Mouse (Mus musculus): Measurements from ENCODE around the gene Pla2g12a. TPM values are rescaled to one million over a fixed set of nuclear protein-coding genes. Genes with fewer than 3 reads are reported as not detected.

Pla2g12a gene
- 58.8 and 61.0 TPM in 2 replicates for polyA plus RNA-seq (2014; fragmentation: Nextera tagmentation; extraction: Ambion mirVana)

- ATAC-seq (replicated peaks; ENCODE audit: insufficient number of reproducible peaks, low FRiP score, low TSS enrichment): peak; percentile 87
- no peaks in the 10 kb centered on the region for H3K36me3 ChIP-seq (ENCODE audit: control insufficient read depth, insufficient read depth, low read length)
- H3K9ac ChIP-seq (ENCODE audit: low read depth, low read length): peak within 1 kb of the TSS; percentile 77
- WGBS (ENCODE audit: insufficient replicate concordance): 1% methylated on average over 60 of the region's 66 CpGs
- no peaks in the 10 kb centered on the region for H3K27me3 ChIP-seq (ENCODE audit: control insufficient read depth, insufficient read depth, low read length)
- peaks cover 4% of the 10 kb centered on the region; the same call in 1 of the 2 replicates for H3K4me1 ChIP-seq (ENCODE audit: control insufficient read depth, insufficient read depth, low read length)
- H3K4me2 ChIP-seq: peak within 1 kb of the TSS; percentile 83
- peak within 1 kb of the TSS; percentile 71 for H3K27ac ChIP-seq (ENCODE audit: low read depth, low read length)
- peak within 1 kb of the TSS; percentile 76 for H3K4me3 ChIP-seq (ENCODE audit: low read depth, low read length)
- no peaks in the 10 kb centered on the region for H3K9me3 ChIP-seq (replicated peaks; ENCODE audit: control insufficient read depth, low read length)
Measured at GRCm38 (mm10) chr3:129878405-129879021, at the start of gene Pla2g12a. TSS of gene Pla2g12a (plus strand) at chr3:129878606.

DNA sequence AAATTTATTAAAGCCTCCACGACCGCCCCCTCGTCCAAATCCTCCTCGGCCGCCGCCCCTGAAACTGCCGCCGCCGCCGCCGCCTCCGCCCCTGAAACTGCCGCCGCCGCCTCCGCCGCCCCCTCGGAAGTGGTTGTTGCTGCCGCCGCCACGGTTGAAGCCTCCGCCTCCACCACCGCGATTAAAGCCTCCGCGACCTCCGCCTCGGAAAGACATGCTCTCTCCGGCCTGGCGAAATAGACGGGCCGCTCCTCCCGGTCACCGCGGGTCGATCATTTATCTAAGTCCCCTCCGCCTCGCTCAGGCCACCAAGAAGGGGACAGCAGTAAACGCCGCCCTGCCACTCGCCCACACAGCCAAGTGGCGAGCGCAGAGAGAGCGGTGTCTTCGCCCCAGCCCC is 47.8 kb upstream of the Pla2g12a start:
- peak overlapping the region; percentile 82 for H3K4me3 ChIP-seq (ENCODE audit: low read depth, low read length)
- H3K4me1 ChIP-seq (ENCODE audit: control insufficient read depth, insufficient read depth, low read length): peaks cover 10% of the 10 kb centered on the region
- H3K4me2 ChIP-seq: peak overlapping the region; percentile 76
- H3K27me3 ChIP-seq (ENCODE audit: control insufficient read depth, insufficient read depth, low read length): no peaks in the 10 kb centered on the region
- H3K9ac ChIP-seq (ENCODE audit: low read depth, low read length): peak overlapping the region; percentile 85
- H3K27ac ChIP-seq (ENCODE audit: low read depth, low read length): peak overlapping the region; percentile 84
- ATAC-seq (replicated peaks; ENCODE audit: insufficient number of reproducible peaks, low FRiP score, low TSS enrichment): no peak
- H3K36me3 ChIP-seq (ENCODE audit: control insufficient read depth, insufficient read depth, low read length): peaks cover 6% of the 10 kb centered on the region; the same call in 1 of the 2 replicates
- 1% methylated on average over 37 of the region's 45 CpGs for WGBS (ENCODE audit: insufficient replicate concordance)
- no peaks in the 10 kb centered on the region for H3K9me3 ChIP-seq (replicated peaks; ENCODE audit: control insufficient read depth, low read length)

DNA sequence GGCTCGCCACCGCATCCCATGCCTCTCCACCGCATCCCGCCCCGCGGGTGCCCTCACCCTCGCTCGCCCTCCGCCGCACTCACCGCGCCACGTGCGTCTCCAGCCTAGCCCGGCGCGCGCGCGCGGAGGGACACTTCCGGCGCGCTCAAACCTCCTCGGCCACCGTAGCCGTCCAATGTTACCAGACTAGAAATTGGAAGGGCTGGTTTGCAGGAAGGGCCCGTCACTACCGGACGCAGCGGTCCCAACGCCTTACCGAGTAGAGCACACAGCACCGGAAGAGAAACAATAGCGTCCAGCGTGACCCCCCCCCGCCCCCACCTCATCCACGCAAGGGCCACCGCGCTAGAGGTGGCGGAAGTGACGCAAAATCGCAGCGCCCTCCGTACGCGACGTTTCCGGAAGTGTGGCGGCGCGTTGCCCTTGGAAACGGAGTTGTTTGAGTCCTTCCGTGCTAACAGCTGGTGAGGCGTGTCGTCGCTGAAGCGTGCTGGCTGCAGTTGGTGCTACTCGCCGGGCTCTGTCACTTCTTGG is 47.3 kb upstream of the Pla2g12a start, which contains the start of gene Gar1:
Gene Gar1, minus strand, starts transcription at position 362 of the 534 bp plus-strand sequence.
- no peaks in the 10 kb centered on the region for H3K27me3 ChIP-seq (ENCODE audit: control insufficient read depth, insufficient read depth, low read length)
- peak within 1 kb of the TSS; percentile 84 for H3K27ac ChIP-seq (ENCODE audit: low read depth, low read length)
- peaks cover 3% of the 10 kb centered on the region; the same call in 1 of the 2 replicates for H3K36me3 ChIP-seq (ENCODE audit: control insufficient read depth, insufficient read depth, low read length)
- peak within 1 kb of the TSS; percentile 82 for H3K4me3 ChIP-seq (ENCODE audit: low read depth, low read length)
- H3K9me3 ChIP-seq (replicated peaks; ENCODE audit: control insufficient read depth, low read length): no peaks in the 10 kb centered on the region
- under 1% methylated on average over 57 of the region's 60 CpGs for WGBS (ENCODE audit: insufficient replicate concordance)
- peak within 1 kb of the TSS; percentile 76 for H3K4me2 ChIP-seq
- H3K9ac ChIP-seq (ENCODE audit: low read depth, low read length): peak within 1 kb of the TSS; percentile 85
- H3K4me1 ChIP-seq (ENCODE audit: control insufficient read depth, insufficient read depth, low read length): peaks cover 12% of the 10 kb centered on the region
- ATAC-seq (replicated peaks; ENCODE audit: insufficient number of reproducible peaks, low FRiP score, low TSS enrichment): peak; percentile 90

GRCm38 (mm10) chr3:129835388-129835934 is 42.9 kb upstream of the Pla2g12a start, which contains the start of gene Cfi:
TSS of gene Cfi (plus strand) at chr3:129835884.
- no peak within 1 kb of the TSS for H3K4me3 ChIP-seq (ENCODE audit: low read depth, low read length)

GRCm38 (mm10) chr3:129836051-129836697 is 42.2 kb upstream of the Pla2g12a start:
- Histone ChIP-seq H3K9me3 (replicated peaks; ENCODE audit: control insufficient read depth, low read length) (no peaks in the 10 kb centered on the region), H3K27ac (ENCODE audit: low read depth, low read length) (peak overlapping the region; percentile 69; the same call in 1 of the 2 replicates), H3K4me1 (ENCODE audit: control insufficient read depth, insufficient read depth, low read length) (0 out of 2 replicates have a peak, but pooled peaks cover 3% of the 10 kb centered on the region), H3K4me3 (ENCODE audit: low read depth, low read length) (no peak overlapping the region), H3K9ac (ENCODE audit: low read depth, low read length) (no peak overlapping the region), H3K36me3 (ENCODE audit: control insufficient read depth, insufficient read depth, low read length) (no peaks in the 10 kb centered on the region), H3K4me2 (peak overlapping the region; percentile 39), H3K27me3 (ENCODE audit: control insufficient read depth, insufficient read depth, low read length) (no peaks in the 10 kb centered on the region)
- 18% methylated on average over 11 of the region's 11 CpGs for WGBS (ENCODE audit: insufficient replicate concordance)
- no peak for ATAC-seq (replicated peaks; ENCODE audit: insufficient number of reproducible peaks, low FRiP score, low TSS enrichment)

More at GRCm38 (mm10) chr3:129835388-129835934, 42.9 kb upstream of the Pla2g12a start, which contains the start of gene Cfi:
- no peaks in the 10 kb centered on the region for H3K36me3 ChIP-seq (ENCODE audit: control insufficient read depth, insufficient read depth, low read length)
- H3K27me3 ChIP-seq (ENCODE audit: control insufficient read depth, insufficient read depth, low read length): no peaks in the 10 kb centered on the region
- H3K4me1 ChIP-seq (ENCODE audit: control insufficient read depth, insufficient read depth, low read length): 0 out of 2 replicates have a peak, but pooled peaks cover 3% of the 10 kb centered on the region
- H3K4me2 ChIP-seq: peak within 1 kb of the TSS; percentile 39
- peak within 1 kb of the TSS; percentile 69; the same call in 1 of the 2 replicates for H3K27ac ChIP-seq (ENCODE audit: low read depth, low read length)
- no peaks in the 10 kb centered on the region for H3K9me3 ChIP-seq (replicated peaks; ENCODE audit: control insufficient read depth, low read length)
- no peak within 1 kb of the TSS for H3K9ac ChIP-seq (ENCODE audit: low read depth, low read length)
- ATAC-seq (replicated peaks; ENCODE audit: insufficient number of reproducible peaks, low FRiP score, low TSS enrichment): no peak
- WGBS (ENCODE audit: insufficient replicate concordance): 48% methylated on average over 6 of the region's 6 CpGs

DNA sequence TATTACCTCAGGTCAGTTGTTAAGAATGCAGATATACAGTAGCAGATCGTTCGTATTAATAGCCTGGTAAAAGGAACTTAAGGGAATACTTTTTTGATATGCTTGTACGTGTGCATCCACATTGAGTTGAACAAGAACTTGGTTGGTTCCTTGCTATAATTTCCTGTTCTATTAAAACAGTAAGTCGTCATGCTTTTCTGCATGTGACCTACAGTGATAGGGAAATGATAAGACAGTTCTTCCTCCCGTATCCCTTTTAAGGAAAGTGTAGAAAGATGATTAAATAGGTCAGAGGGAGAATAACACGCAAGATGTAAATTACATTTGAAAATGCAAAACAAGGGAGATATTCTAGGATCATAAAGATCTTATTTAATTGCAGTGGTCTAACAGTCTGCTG is 41.4 kb upstream of the Pla2g12a start:
- 0 out of 2 replicates have a peak, but pooled peaks cover 3% of the 10 kb centered on the region for H3K4me1 ChIP-seq (ENCODE audit: control insufficient read depth, insufficient read depth, low read length)
- no peak overlapping the region for H3K4me3 ChIP-seq (ENCODE audit: low read depth, low read length)
- WGBS (ENCODE audit: insufficient replicate concordance): 76% methylated on average over 6 of the region's 6 CpGs
- no peak overlapping the region for H3K9ac ChIP-seq (ENCODE audit: low read depth, low read length)
- H3K9me3 ChIP-seq (replicated peaks; ENCODE audit: control insufficient read depth, low read length): no peaks in the 10 kb centered on the region
- no peaks in the 10 kb centered on the region for H3K27me3 ChIP-seq (ENCODE audit: control insufficient read depth, insufficient read depth, low read length)
- H3K4me2 ChIP-seq: no peak overlapping the region
- H3K36me3 ChIP-seq (ENCODE audit: control insufficient read depth, insufficient read depth, low read length): no peaks in the 10 kb centered on the region
- no peak overlapping the region for H3K27ac ChIP-seq (ENCODE audit: low read depth, low read length)
- no peak for ATAC-seq (replicated peaks; ENCODE audit: insufficient number of reproducible peaks, low FRiP score, low TSS enrichment)

DNA sequence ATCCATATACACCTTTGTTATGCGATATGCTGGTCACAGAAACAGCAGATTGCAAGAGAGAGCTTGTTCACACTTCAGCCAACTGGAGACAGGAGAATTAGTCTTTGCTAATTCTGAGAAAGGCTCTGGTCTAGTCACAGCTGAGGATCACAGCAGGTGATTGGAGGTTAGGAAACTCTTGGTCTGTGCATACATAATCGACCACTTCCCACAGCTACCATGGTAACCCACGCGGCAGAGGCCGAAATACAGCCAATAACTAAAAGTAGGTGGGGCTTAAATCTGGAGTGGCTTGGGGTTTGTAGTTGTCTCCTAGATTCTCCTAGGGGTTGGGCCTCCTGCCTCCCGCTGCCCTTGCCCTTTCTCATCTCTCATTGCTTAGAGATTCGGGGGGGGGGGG is 40.4 kb upstream of the Pla2g12a start:
- no peak for ATAC-seq (replicated peaks; ENCODE audit: insufficient number of reproducible peaks, low FRiP score, low TSS enrichment)
- no peaks in the 10 kb centered on the region for H3K9me3 ChIP-seq (replicated peaks; ENCODE audit: control insufficient read depth, low read length)
- H3K36me3 ChIP-seq (ENCODE audit: control insufficient read depth, insufficient read depth, low read length): no peaks in the 10 kb centered on the region
- no peak overlapping the region for H3K4me3 ChIP-seq (ENCODE audit: low read depth, low read length)
- WGBS (ENCODE audit: insufficient replicate concordance): 45% methylated on average over 7 of the region's 7 CpGs
- 0 out of 2 replicates have a peak, but pooled peaks cover 3% of the 10 kb centered on the region for H3K4me1 ChIP-seq (ENCODE audit: control insufficient read depth, insufficient read depth, low read length)
- H3K9ac ChIP-seq (ENCODE audit: low read depth, low read length): no peak overlapping the region
- no peaks in the 10 kb centered on the region for H3K27me3 ChIP-seq (ENCODE audit: control insufficient read depth, insufficient read depth, low read length)
- no peak overlapping the region for H3K27ac ChIP-seq (ENCODE audit: low read depth, low read length)
- no peak overlapping the region for H3K4me2 ChIP-seq

DNA sequence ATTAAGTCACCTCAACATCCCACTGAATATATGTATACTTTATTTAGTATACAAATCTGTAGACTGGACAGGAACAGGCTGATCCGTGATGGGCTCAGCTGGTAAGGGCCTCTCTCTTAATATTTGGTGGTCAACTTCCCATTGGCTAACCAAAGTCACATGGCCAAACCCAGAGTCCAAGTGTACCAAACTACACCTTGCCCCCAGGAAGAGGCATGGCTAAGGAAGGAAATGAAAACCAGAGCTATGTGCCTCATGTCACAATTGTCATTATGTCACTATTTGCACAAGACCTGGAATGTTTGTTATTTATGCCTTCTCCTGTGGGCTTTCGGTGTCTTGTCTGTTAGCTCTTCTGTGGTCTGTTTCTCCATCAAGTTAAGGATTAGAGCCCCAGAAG is 32.5 kb upstream of the Pla2g12a start:
- no peaks in the 10 kb centered on the region for H3K9me3 ChIP-seq (replicated peaks; ENCODE audit: control insufficient read depth, low read length)
- no peak for ATAC-seq (replicated peaks; ENCODE audit: insufficient number of reproducible peaks, low FRiP score, low TSS enrichment)
- H3K9ac ChIP-seq (ENCODE audit: low read depth, low read length): no peak overlapping the region
- H3K4me1 ChIP-seq (ENCODE audit: control insufficient read depth, insufficient read depth, low read length): no peaks in the 10 kb centered on the region
- no peaks in the 10 kb centered on the region for H3K36me3 ChIP-seq (ENCODE audit: control insufficient read depth, insufficient read depth, low read length)
- 71% methylated on average over 2 of the region's 2 CpGs for WGBS (ENCODE audit: insufficient replicate concordance)
- no peaks in the 10 kb centered on the region for H3K27me3 ChIP-seq (ENCODE audit: control insufficient read depth, insufficient read depth, low read length)
- H3K4me3 ChIP-seq (ENCODE audit: low read depth, low read length): no peak overlapping the region
- H3K27ac ChIP-seq (ENCODE audit: low read depth, low read length): no peak overlapping the region
- H3K4me2 ChIP-seq: no peak overlapping the region
